Mouse (Mus musculus) hindbrain, embryonic 13.5 days (tissue): Measurements from ENCODE around the gene Cdkn1b. TPM values are rescaled to one million over a fixed set of nuclear protein-coding genes. Genes with fewer than 3 reads are reported as not detected.

Experiments used
- ATAC-seq: fragments of 200-750 bp; cut with Nextera tagmentation; 2 replicates; pipeline ENCODE4 v1.8.0; 2017; ENCODE audit warnings: moderate TSS enrichment; ENCODE audit not compliant: low FRiP score
- H3K27ac ChIP-seq: fragments of 300-500 bp; sonication (generic); 2 replicates; pipeline ENCODE4 v1.5.1; 2015; ENCODE audit warnings: inconsistent platforms, mild to moderate bottlenecking, moderate library complexity
- H3K27me3 ChIP-seq: fragments of 300-500 bp; sonication (generic); 2 replicates; pipeline ENCODE4 v1.6.1; 2015; ENCODE audit warnings: mild to moderate bottlenecking, inconsistent platforms
- H3K36me3 ChIP-seq: fragments of 300-500 bp; sonication (generic); 2 replicates; pipeline ENCODE4 v1.6.1; 2015; ENCODE audit warnings: mild to moderate bottlenecking, inconsistent platforms
- H3K4me1 ChIP-seq: fragments of 300-500 bp; sonication (generic); replicated peaks from 2 replicates; pipeline ENCODE4 v1.6.1; 2015; ENCODE audit warnings: inconsistent platforms
- H3K4me2 ChIP-seq: fragments of 300-500 bp; sonication (generic); 2 replicates; pipeline ENCODE4 v1.6.1; 2015; ENCODE audit warnings: inconsistent platforms, mild to moderate bottlenecking, moderate library complexity
- H3K4me3 ChIP-seq: fragments of 300-500 bp; sonication (generic); 2 replicates; pipeline ENCODE4 v1.5.1; 2015; ENCODE audit warnings: mild to moderate bottlenecking, inconsistent platforms
- H3K9ac ChIP-seq: fragments of 300-500 bp; sonication (generic); 2 replicates; pipeline ENCODE4 v1.6.1; 2015; ENCODE audit warnings: mild to moderate bottlenecking, inconsistent platforms
- H3K9me3 ChIP-seq: fragments of 300-500 bp; sonication (generic); 2 replicates; pipeline ENCODE4 v1.6.1; 2016; ENCODE audit warnings: inconsistent platforms
- WGBS: fragments of 180-500 bp; shearing (Covaris S2); methylation state at CpG from one replicate; pipeline ENCODE4 v1.1.7; 2015; 5-methylcytosine and 5-hydroxymethylcytosine counted together
- polyA plus RNA-seq: library from polyadenylated mRNA; unstranded; fragments of >200 nt; fragmentation: Nextera tagmentation; extraction: Ambion mirVana; gene quantifications from 2 replicates; pipeline ENCODE4 v1.2.1, GENCODE M21; 2015

The Cdkn1b gene
- polyA plus RNA-seq, 1 experiment from 2014 or later = 27.2 TPM

- no peak for ATAC-seq
- peak overlapping the region; percentile 72 for H3K9ac ChIP-seq
- H3K27ac ChIP-seq = peak overlapping the region; percentile 92
- no peaks in the 10 kb centered on the region for H3K36me3 ChIP-seq
- WGBS = 14% methylated on average over 3 of the region's 3 CpGs
- no peaks in the 10 kb centered on the region for H3K9me3 ChIP-seq
- H3K4me2 ChIP-seq = peak overlapping the region; percentile 73
- H3K4me1 ChIP-seq = peaks cover 44% of the 10 kb centered on the region
- H3K27me3 ChIP-seq = no peaks in the 10 kb centered on the region
- peak overlapping the region; percentile 62 for H3K4me3 ChIP-seq
Observed at GRCm38 (mm10) chr6:134926338-134926705, 6.1 kb downstream of the Cdkn1b start.

- Histone ChIP-seq H3K4me1 (peaks cover 38% of the 10 kb centered on the region), H3K27ac (peak overlapping the region; percentile 92), H3K27me3 (no peaks in the 10 kb centered on the region), H3K36me3 (no peaks in the 10 kb centered on the region), H3K9ac (peak overlapping the region; percentile 72), H3K4me2 (peak overlapping the region; percentile 73), H3K4me3 (peak overlapping the region; percentile 62), H3K9me3 (no peaks in the 10 kb centered on the region)
- under 1% methylated on average over 63 of the region's 63 CpGs for WGBS
- ATAC-seq = peak; percentile 26
Observed at GRCm38 (mm10) chr6:134926803-134927594, 6.8 kb downstream of the Cdkn1b start.

GRCm38 (mm10) chr6:134927595-134928095 lies 7.4 kb downstream of the Cdkn1b start:
- Histone ChIP-seq H3K9me3 (no peaks in the 10 kb centered on the region), H3K4me1 (peaks cover 32% of the 10 kb centered on the region), H3K27ac (peak overlapping the region; percentile 92), H3K9ac (peak overlapping the region; percentile 72), H3K36me3 (no peaks in the 10 kb centered on the region), H3K4me3 (peak overlapping the region; percentile 62), H3K27me3 (no peaks in the 10 kb centered on the region), H3K4me2 (peak overlapping the region; percentile 73)
- WGBS = 1% methylated on average over 13 of the region's 13 CpGs
- peak; percentile 29; the same call in 1 of the 2 replicates for ATAC-seq

- Histone ChIP-seq H3K4me2 (peak overlapping the region; percentile 73), H3K4me1 (peaks cover 28% of the 10 kb centered on the region), H3K27ac (peak overlapping the region; percentile 92), H3K27me3 (no peaks in the 10 kb centered on the region), H3K9ac (peak overlapping the region; percentile 72), H3K36me3 (no peaks in the 10 kb centered on the region), H3K4me3 (peak overlapping the region; percentile 62), H3K9me3 (no peaks in the 10 kb centered on the region)
- ATAC-seq = peak; percentile 87
- WGBS = under 1% methylated on average over 63 of the region's 63 CpGs
Observed at GRCm38 (mm10) chr6:134928096-134928888, 8.1 kb downstream of the Cdkn1b start.

DNA sequence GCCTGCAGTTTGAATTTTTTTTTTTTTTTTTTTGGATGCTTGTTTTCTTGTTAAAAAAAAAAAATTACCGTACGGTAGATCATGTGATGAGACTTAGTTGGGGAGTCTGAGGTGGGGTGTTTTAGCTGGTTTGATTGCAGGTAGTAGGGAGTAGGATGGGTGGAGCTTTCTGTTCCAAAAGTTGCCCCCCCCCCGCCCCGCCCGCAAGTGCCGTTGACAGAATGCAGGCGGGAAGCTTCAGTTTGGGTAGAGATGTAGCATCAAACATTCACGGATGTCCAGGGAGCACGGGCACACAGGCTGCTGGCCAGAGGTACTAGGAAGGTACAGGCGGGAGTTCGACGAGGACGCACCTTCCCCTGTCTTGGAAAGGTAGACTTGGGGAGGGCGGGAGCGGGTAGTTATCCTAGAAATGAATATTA lies 8.7 kb downstream of the Cdkn1b start:
- Histone ChIP-seq H3K36me3 (no peaks in the 10 kb centered on the region), H3K4me1 (peaks cover 22% of the 10 kb centered on the region), H3K27ac (no peak overlapping the region), H3K4me3 (peak overlapping the region; percentile 62), H3K9me3 (no peaks in the 10 kb centered on the region), H3K27me3 (no peaks in the 10 kb centered on the region), H3K9ac (peak overlapping the region; percentile 64), H3K4me2 (peak overlapping the region; percentile 73)
- WGBS = 2% methylated on average over 15 of the region's 15 CpGs
- ATAC-seq = peak; percentile 23; the same call in 1 of the 2 replicates

GRCm38 (mm10) chr6:134929926-134930325 lies 9.7 kb downstream of the Cdkn1b start:
- Histone ChIP-seq H3K4me2 (peak overlapping the region; percentile 41), H3K27me3 (no peaks in the 10 kb centered on the region), H3K9me3 (no peaks in the 10 kb centered on the region), H3K27ac (no peak overlapping the region), H3K4me3 (peak overlapping the region; percentile 19), H3K4me1 (peaks cover 22% of the 10 kb centered on the region), H3K9ac (no peak overlapping the region), H3K36me3 (no peaks in the 10 kb centered on the region)
- no peak for ATAC-seq
- 52% methylated on average over 4 of the region's 4 CpGs for WGBS

GRCm38 (mm10) chr6:134930383-134930782 lies 10.2 kb downstream of the Cdkn1b start:
- no peak for ATAC-seq
- Histone ChIP-seq H3K9me3 (no peaks in the 10 kb centered on the region), H3K36me3 (no peaks in the 10 kb centered on the region), H3K9ac (no peak overlapping the region), H3K4me2 (peak overlapping the region; percentile 41), H3K4me1 (peaks cover 22% of the 10 kb centered on the region), H3K27ac (no peak overlapping the region), H3K27me3 (no peaks in the 10 kb centered on the region), H3K4me3 (peak overlapping the region; percentile 19; the same call in 1 of the 2 replicates)
- 77% methylated on average over 7 of the region's 7 CpGs for WGBS

DNA sequence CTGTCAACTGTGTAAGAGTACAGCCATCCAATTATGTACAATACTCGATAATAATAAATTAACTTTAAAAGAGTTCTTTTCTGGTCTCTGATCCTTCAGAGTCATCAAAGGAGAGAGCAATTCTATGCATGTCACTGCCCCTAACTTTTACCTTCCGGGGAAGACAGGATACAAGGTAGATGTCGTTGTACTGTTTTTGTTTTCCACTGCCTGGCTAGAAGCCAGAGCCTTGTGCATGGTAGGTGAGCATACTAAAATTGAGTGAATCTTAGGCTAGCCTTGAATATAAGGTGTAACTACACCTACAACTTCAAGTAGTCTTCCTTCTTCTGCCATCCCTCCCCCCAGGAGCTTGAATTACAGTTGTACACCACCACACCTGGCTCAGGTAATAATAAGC lies 10.9 kb downstream of the Cdkn1b start:
- Histone ChIP-seq H3K4me2 (no peak overlapping the region), H3K36me3 (no peaks in the 10 kb centered on the region), H3K4me3 (no peak overlapping the region), H3K27me3 (no peaks in the 10 kb centered on the region), H3K4me1 (peaks cover 22% of the 10 kb centered on the region), H3K9ac (no peak overlapping the region), H3K9me3 (no peaks in the 10 kb centered on the region), H3K27ac (no peak overlapping the region)
- WGBS = 86% methylated on average over 3 of the region's 3 CpGs
- no peak for ATAC-seq

DNA sequence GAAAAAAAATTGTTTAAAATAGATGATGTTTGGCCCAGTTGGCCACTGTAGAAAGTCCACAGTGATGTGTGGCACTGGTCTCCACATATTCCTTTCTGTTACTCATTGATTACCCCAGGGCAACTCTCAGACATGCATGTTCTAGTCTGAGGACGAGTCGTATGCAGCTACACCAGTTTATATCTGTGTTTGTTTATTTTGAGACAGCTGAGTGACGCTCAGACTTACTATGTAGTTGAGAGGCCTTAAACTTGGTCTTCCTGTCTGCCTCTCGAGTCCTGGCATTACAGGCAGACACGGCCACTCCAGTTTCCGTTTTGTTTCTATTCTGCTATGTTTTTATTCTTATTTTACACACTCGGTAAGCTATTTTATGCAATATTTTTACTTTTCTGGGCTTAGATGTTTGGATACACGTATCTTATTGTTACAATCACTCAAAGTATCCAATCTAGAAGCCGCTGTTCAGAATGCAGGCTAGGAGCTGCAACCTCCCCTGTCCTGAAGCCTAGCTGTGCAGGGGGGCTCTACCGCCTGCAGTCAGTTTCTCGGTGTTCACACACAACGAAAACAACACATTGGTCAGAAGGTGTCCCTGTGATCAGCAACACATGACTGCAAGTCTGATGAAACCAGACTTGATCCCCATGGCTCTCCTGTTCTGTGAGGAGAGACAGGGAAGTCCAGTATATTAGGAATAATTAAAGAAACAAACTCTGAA lies 12.4 kb downstream of the Cdkn1b start:
- H3K27me3 ChIP-seq = no peaks in the 10 kb centered on the region
- peaks cover 9% of the 10 kb centered on the region for H3K4me1 ChIP-seq
- no peaks in the 10 kb centered on the region for H3K9me3 ChIP-seq
- H3K36me3 ChIP-seq = no peaks in the 10 kb centered on the region
- 82% methylated on average over 12 of the region's 12 CpGs for WGBS
- H3K27ac ChIP-seq = no peak overlapping the region
- no peak overlapping the region for H3K9ac ChIP-seq
- no peak for ATAC-seq
- H3K4me2 ChIP-seq = no peak overlapping the region
- no peak overlapping the region for H3K4me3 ChIP-seq

DNA sequence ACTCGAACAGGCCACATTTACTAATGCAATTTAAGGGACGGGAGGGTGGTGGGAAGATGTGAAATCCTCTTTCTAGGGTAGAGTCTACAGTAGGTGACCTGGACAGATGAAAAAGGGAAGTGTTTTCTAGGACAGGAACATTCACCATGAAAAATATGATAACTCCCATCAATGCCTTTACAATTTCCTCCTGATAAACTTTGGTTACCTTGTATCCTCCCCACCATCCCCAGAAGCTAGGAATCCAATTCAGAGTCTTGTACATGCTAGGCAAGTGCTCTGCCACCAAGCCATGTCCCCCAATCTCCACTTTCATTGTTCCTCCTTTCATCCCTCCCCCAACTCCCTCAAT lies 13.0 kb downstream of the Cdkn1b start:
- H3K4me3 ChIP-seq = no peak overlapping the region
- no peak for ATAC-seq
- no peaks in the 10 kb centered on the region for H3K36me3 ChIP-seq
- peaks cover 5% of the 10 kb centered on the region; the same call in 1 of the 2 replicates for H3K4me1 ChIP-seq
- no peak overlapping the region for H3K27ac ChIP-seq
- 71% methylated on average over 2 of the region's 2 CpGs for WGBS
- H3K9ac ChIP-seq = no peak overlapping the region
- H3K4me2 ChIP-seq = no peak overlapping the region
- no peaks in the 10 kb centered on the region for H3K27me3 ChIP-seq
- H3K9me3 ChIP-seq = no peaks in the 10 kb centered on the region

DNA sequence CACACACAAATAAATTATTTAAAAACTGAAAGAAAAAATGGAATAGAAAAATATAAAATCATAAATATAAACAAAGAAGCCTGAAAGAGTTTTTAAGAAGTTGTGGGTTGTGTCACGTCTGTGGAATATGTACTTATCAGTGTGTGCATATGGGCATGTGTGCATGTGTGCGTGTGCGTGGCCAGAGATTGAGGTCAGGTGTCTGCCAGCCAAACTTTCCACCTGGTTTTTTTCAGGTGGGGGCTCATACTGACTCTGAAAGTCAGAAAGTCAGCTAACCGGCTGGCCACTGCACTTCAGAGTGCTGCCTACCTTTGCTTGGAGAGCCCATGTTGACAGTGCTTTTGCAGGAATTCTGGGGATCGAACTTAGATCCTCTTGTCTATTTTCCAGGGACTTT lies 14.1 kb downstream of the Cdkn1b start:
- no peak overlapping the region for H3K4me3 ChIP-seq
- 95% methylated on average over 5 of the region's 5 CpGs for WGBS
- ATAC-seq = no peak
- H3K27ac ChIP-seq = no peak overlapping the region
- no peak overlapping the region for H3K9ac ChIP-seq
- H3K36me3 ChIP-seq = no peaks in the 10 kb centered on the region
- H3K4me2 ChIP-seq = no peak overlapping the region
- H3K4me1 ChIP-seq = peaks cover under 1% of the 10 kb centered on the region; the same call in 1 of the 2 replicates
- H3K9me3 ChIP-seq = no peaks in the 10 kb centered on the region
- H3K27me3 ChIP-seq = no peaks in the 10 kb centered on the region

DNA sequence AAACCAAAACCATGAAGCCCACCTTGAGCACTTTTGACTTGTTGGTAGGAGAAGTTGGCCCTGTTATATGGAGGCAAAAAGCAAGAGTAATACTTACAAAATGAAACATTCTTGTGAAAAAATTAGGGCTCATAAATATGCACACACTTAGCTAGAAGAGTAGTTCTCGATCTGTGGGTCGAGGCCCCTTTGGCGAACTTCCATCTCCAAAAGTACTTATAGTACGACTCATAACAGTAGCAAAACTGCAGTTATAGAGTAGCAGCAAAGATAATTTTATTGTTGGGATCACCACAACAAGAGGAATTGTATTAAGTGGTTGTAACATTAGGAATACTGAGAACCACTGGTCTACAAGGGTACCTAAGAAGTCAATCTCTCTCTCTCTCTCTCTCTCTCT lies 19.6 kb downstream of the Cdkn1b start:
- no peaks in the 10 kb centered on the region for H3K4me1 ChIP-seq
- H3K27ac ChIP-seq = no peak overlapping the region
- H3K9ac ChIP-seq = no peak overlapping the region
- ATAC-seq = no peak
- no peak overlapping the region for H3K4me2 ChIP-seq
- H3K4me3 ChIP-seq = no peak overlapping the region
- H3K36me3 ChIP-seq = no peaks in the 10 kb centered on the region
- WGBS = 93% methylated on average over 4 of the region's 4 CpGs
- H3K27me3 ChIP-seq = no peaks in the 10 kb centered on the region
- no peaks in the 10 kb centered on the region for H3K9me3 ChIP-seq
